Mouse (Mus musculus) left cerebral cortex, adult 11 months (tissue): ENCODE data around the gene Tmem82.
A peak's percentile ranks its signal among the peaks of the same experiment; 100 is the strongest.

Experiments used
- DNase-seq: peaks from one replicate; pipeline ENCODE4 v3.0.0; 2022; ENCODE audit warnings: low spot score

Tmem82 gene

GRCm38 (mm10) chr4:141641353-141641771 lies 22.9 kb upstream of the Tmem82 start:
- no peak for DNase-seq

- no peak for DNase-seq
Measured at GRCm38 (mm10) chr4:141639474-141639873, 21.0 kb upstream of the Tmem82 start.

GRCm38 (mm10) chr4:141636693-141637092 lies 18.3 kb upstream of the Tmem82 start:
- DNase-seq, result no peak

- DNase-seq, result no peak
Measured at GRCm38 (mm10) chr4:141635991-141636390, 17.6 kb upstream of the Tmem82 start.

GRCm38 (mm10) chr4:141632111-141632873 lies 13.9 kb upstream of the Tmem82 start:
- DNase-seq, result no peak

GRCm38 (mm10) chr4:141631250-141631649 lies 12.8 kb upstream of the Tmem82 start:
- no peak for DNase-seq

- no peak for DNase-seq
Measured at GRCm38 (mm10) chr4:141630021-141630420, 11.6 kb upstream of the Tmem82 start.

- DNase-seq, result no peak
Measured at GRCm38 (mm10) chr4:141628661-141629060, 10.2 kb upstream of the Tmem82 start.

- no peak for DNase-seq
Measured at GRCm38 (mm10) chr4:141627502-141627901, 9.1 kb upstream of the Tmem82 start.

- no peak for DNase-seq
Measured at GRCm38 (mm10) chr4:141625774-141626550, 7.5 kb upstream of the Tmem82 start.

- no peak for DNase-seq
Measured at GRCm38 (mm10) chr4:141624983-141625773, 6.7 kb upstream of the Tmem82 start.

GRCm38 (mm10) chr4:141624134-141624533 lies 5.7 kb upstream of the Tmem82 start:
- no peak for DNase-seq

- no peak for DNase-seq
Measured at GRCm38 (mm10) chr4:141623666-141624065, 5.2 kb upstream of the Tmem82 start, which contains the start of gene Slc25a34. Slc25a34 (minus strand) TSS chr4:141623821.

GRCm38 (mm10) chr4:141623037-141623436 lies 4.6 kb upstream of the Tmem82 start:
- DNase-seq, result no peak

GRCm38 (mm10) chr4:141622580-141622979 lies 4.1 kb upstream of the Tmem82 start:
- no peak for DNase-seq

GRCm38 (mm10) chr4:141622091-141622490 lies 3.7 kb upstream of the Tmem82 start:
- DNase-seq, result no peak

GRCm38 (mm10) chr4:141621297-141621696 lies 2.9 kb upstream of the Tmem82 start:
- DNase-seq, result no peak

- DNase-seq, result no peak
Measured at GRCm38 (mm10) chr4:141619299-141619883, 958 bp upstream of the Tmem82 start.

- DNase-seq, result no peak
Measured at GRCm38 (mm10) chr4:141617863-141618564, 419 bp downstream of the Tmem82 start.

- DNase-seq, result peak; percentile 42
Measured at GRCm38 (mm10) chr4:141617299-141617698, 1.1 kb downstream of the Tmem82 start.

- no peak for DNase-seq
Measured at GRCm38 (mm10) chr4:141616811-141617210, 1.6 kb downstream of the Tmem82 start.
